Mouse (Mus musculus) cortical plate, adult 2 months (tissue): ENCODE data around the gene Zfp446.

Source experiments
- CTCF ChIP-seq: fragments of 200-500 bp; IDR thresholded peaks from 2 replicates; pipeline ENCODE4 v1.5.1; 2011; ENCODE audit warnings: mild to moderate bottlenecking, control low read depth, low read length; ENCODE audit not compliant: insufficient read depth; ENCODE audit errors: extremely low read depth
- POLR2A ChIP-seq: fragments of 200-500 bp; IDR thresholded peaks from 2 replicates; pipeline ENCODE4 v1.6.1; 2011; ENCODE audit warnings: mild to moderate bottlenecking, low read length, control low read depth; ENCODE audit not compliant: insufficient read depth; ENCODE audit errors: extremely low read depth

GRCm38 (mm10) chr7:13024805-13025204 lies 47.2 kb downstream of the Zfp446 start:
- no peak for TF ChIP-seq CTCF
- no peak for TF ChIP-seq POLR2A
